Comparison of ENCODE assay signal across 13 mouse cellular contexts in the genomic region with DNA sequence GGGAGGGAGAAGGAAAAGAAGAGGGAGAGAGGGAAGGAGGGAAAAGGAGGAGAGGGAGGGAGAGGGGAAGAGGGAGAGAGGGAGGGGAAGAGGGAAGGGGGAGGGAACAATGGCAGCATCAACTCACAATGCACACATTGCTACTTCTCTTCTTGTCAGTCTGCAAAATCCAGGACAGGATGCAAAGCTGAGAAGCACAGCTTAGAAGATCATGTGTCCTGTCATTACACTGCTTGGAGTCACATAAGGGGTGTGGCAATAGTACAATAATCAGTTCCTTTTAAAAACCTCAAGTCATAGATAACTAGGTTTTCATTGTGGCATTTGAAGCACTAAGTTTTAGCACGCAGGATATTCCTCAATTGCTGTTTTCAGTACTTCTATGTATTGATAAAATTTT.
"Had no signal": no experiment of that assay in that cellular context is flagged by ENCODE, and none has a peak within 500 bp of the region (broad histone marks: within the 10 kb centered on the region; RNA-seq: fewer than 3 reads in every experiment).

No protein-coding gene starts in this region.

- H3K27ac ChIP-seq: kidney, postnatal 0 days; limb, embryonic 12.5 days; liver, embryonic 13.5 days; lung, embryonic 15.5 days; macrophage; midbrain, embryonic 12.5 days; stomach, postnatal 0 days had no signal

- H3K9ac ChIP-seq: limb, embryonic 12.5 days; liver, embryonic 13.5 days; liver, postnatal 0 days; lung, embryonic 15.5 days; midbrain, embryonic 12.5 days had no signal

- H3K36me3 ChIP-seq: limb, embryonic 12.5 days; liver, embryonic 13.5 days; lung, embryonic 15.5 days; midbrain, embryonic 12.5 days had no signal

- DNase-seq: liver; liver, embryonic 13.5 days; liver, postnatal 0 days; lung, postnatal 14 days; right cerebral cortex, postnatal 25 days; thymus, postnatal 4 days had no signal

- H3K9me3 ChIP-seq: limb, embryonic 12.5 days; liver, embryonic 13.5 days; lung, embryonic 15.5 days; megakaryocyte, embryonic 14.5 days; midbrain, embryonic 12.5 days had no signal

- H3K4me2 ChIP-seq: liver, embryonic 13.5 days; lung, embryonic 15.5 days; midbrain, embryonic 12.5 days had no signal

- H3K27me3 ChIP-seq: limb, embryonic 12.5 days; liver, embryonic 13.5 days; lung, embryonic 15.5 days; megakaryocyte, embryonic 14.5 days; midbrain, embryonic 12.5 days had no signal

- ATAC-seq: liver, postnatal 0 days had no signal

- H3K4me1 ChIP-seq: liver, embryonic 13.5 days; lung, embryonic 15.5 days; megakaryocyte, embryonic 14.5 days had no signal

- H3K4me3 ChIP-seq: limb, embryonic 12.5 days; liver, embryonic 13.5 days; lung, embryonic 15.5 days; megakaryocyte, embryonic 14.5 days; midbrain, embryonic 12.5 days had no signal
